Mouse (Mus musculus): Measurements from ENCODE around the gene Vcpkmt. TPM values are rescaled to one million over a fixed set of nuclear protein-coding genes. Genes with fewer than 3 reads are reported as not detected.

Vcpkmt gene
- total RNA-seq (2021), result 10 to 100 TPM; 11.5 to 14.9 TPM
- long read RNA-seq, experiment 1, transcript Vcpkmt-201 (6 exons, 1,027 nt), result major isoform, 8 of 14 reads
- long read RNA-seq, experiment 1, partial matches to known transcripts, result 3 of 14 reads
- long read RNA-seq, experiment 1, other reads (novel, unspliced or antisense), result 3 of 14 reads
- long read RNA-seq, experiment 2, partial matches to known transcripts, result 1 of 6 reads
- long read RNA-seq, experiment 2, other reads (novel, unspliced or antisense), result 1 of 6 reads

- DNase-seq, result peak; percentile 92 to 94
Observed at GRCm38 (mm10) chr12:69582613-69583269, at the start of gene Vcpkmt. Gene Vcpkmt, minus strand, starts transcription at chr12:69583028.

- peak; percentile 15 to 48 for DNase-seq
Observed at GRCm38 (mm10) chr12:69618590-69618989, 35.8 kb upstream of the Vcpkmt start.

- no peak for DNase-seq
Observed at GRCm38 (mm10) chr12:69604367-69604766, 21.5 kb upstream of the Vcpkmt start.

- DNase-seq, result no peak
Observed at GRCm38 (mm10) chr12:69597446-69597845, 14.6 kb upstream of the Vcpkmt start.

GRCm38 (mm10) chr12:69593130-69593529, 10.3 kb upstream of the Vcpkmt start:
- no peak for DNase-seq

GRCm38 (mm10) chr12:69583270-69583629, 422 bp upstream of the Vcpkmt start:
- DNase-seq, result no peak

GRCm38 (mm10) chr12:69582216-69582612, 614 bp downstream of the Vcpkmt start:
- no peak for DNase-seq

GRCm38 (mm10) chr12:69579623-69580022, 3.2 kb downstream of the Vcpkmt start:
- DNase-seq, result no peak

- no peak for DNase-seq
Observed at GRCm38 (mm10) chr12:69576120-69576627, 6.7 kb downstream of the Vcpkmt start.

- DNase-seq, result peak; percentile 63 to 83
Observed at GRCm38 (mm10) chr12:69573916-69574881, 8.6 kb downstream of the Vcpkmt start.

GRCm38 (mm10) chr12:69573271-69573670, 9.6 kb downstream of the Vcpkmt start:
- DNase-seq, result no peak

- peak; percentile 29 to 32 for DNase-seq
Observed at GRCm38 (mm10) chr12:69569926-69570325, 12.9 kb downstream of the Vcpkmt start.

- no peak for DNase-seq
Observed at GRCm38 (mm10) chr12:69568266-69568665, 14.6 kb downstream of the Vcpkmt start.

- DNase-seq, result peak; percentile 36 to 72
Observed at GRCm38 (mm10) chr12:69561006-69561405, 21.8 kb downstream of the Vcpkmt start.

GRCm38 (mm10) chr12:69556221-69556861, 26.5 kb downstream of the Vcpkmt start:
- peak; percentile 61 to 81 for DNase-seq

GRCm38 (mm10) chr12:69545456-69546178, 37.2 kb downstream of the Vcpkmt start:
- no peak for DNase-seq

GRCm38 (mm10) chr12:69544994-69545393, 37.8 kb downstream of the Vcpkmt start:
- DNase-seq, result no peak

- no peak for DNase-seq
Observed at GRCm38 (mm10) chr12:69544562-69544961, 38.3 kb downstream of the Vcpkmt start.

GRCm38 (mm10) chr12:69542376-69542775, 40.5 kb downstream of the Vcpkmt start:
- DNase-seq, result no peak

- DNase-seq, result no peak
Observed at GRCm38 (mm10) chr12:69541663-69542062, 41.2 kb downstream of the Vcpkmt start.

- no peak for DNase-seq
Observed at GRCm38 (mm10) chr12:69539353-69539752, 43.5 kb downstream of the Vcpkmt start.
